Mouse (Mus musculus) bone marrow macrophage, adult 2 months (primary cell): Measurements from ENCODE around the gene Lrrc8d.

ENCODE experiments used
- CTCF ChIP-seq: IDR thresholded peaks from 2 replicates; pipeline ENCODE4 v1.5.1; 2012; ENCODE audit warnings: low read depth, mild to moderate bottlenecking, low read length, moderate library complexity
- POLR2A ChIP-seq: IDR thresholded peaks from 2 replicates; pipeline ENCODE4 v1.6.1; 2012; ENCODE audit warnings: mild to moderate bottlenecking, low read depth, low read length, borderline replicate concordance

DNA sequence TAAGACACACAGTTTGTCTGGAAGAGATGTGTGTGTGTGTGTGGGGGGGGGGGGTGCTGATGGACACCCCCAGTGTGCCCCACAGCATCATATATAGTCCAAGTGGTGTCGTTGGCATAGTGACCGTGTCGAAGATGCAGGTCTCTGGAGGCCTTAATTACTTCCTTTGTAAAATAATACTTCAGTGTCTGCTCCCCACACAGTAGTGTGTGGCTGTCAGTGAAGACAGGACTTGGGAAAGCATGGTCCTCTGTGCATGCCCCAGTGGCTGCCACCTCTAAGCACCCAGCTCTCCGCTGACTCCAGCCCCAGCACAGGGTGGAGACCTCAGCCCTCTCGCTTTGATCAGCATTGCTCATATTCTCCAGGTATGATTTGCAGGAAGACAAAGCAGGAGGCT lies 76.6 kb downstream of the Lrrc8d start:
- TF ChIP-seq CTCF (no peak), POLR2A (no peak)
